Mouse (Mus musculus): Measurements from ENCODE around the gene Taok2.
"Not testable (repeated sequence)": the region's sequence is repeated elsewhere in the genome, so short reads cannot be mapped to it uniquely, and the experiment has no call there.

The Taok2 gene
- long read RNA-seq, experiment 1, full-length matches to known transcripts = 1 of 14 reads
- long read RNA-seq, experiment 1, partial matches to known transcripts = 9 of 14 reads
- long read RNA-seq, experiment 1, other reads (novel, unspliced or antisense) = 4 of 14 reads
- long read RNA-seq, experiment 2, full-length matches to known transcripts = 1 of 18 reads
- long read RNA-seq, experiment 2, partial matches to known transcripts = 15 of 18 reads
- long read RNA-seq, experiment 2, other reads (novel, unspliced or antisense) = 2 of 18 reads

DNA sequence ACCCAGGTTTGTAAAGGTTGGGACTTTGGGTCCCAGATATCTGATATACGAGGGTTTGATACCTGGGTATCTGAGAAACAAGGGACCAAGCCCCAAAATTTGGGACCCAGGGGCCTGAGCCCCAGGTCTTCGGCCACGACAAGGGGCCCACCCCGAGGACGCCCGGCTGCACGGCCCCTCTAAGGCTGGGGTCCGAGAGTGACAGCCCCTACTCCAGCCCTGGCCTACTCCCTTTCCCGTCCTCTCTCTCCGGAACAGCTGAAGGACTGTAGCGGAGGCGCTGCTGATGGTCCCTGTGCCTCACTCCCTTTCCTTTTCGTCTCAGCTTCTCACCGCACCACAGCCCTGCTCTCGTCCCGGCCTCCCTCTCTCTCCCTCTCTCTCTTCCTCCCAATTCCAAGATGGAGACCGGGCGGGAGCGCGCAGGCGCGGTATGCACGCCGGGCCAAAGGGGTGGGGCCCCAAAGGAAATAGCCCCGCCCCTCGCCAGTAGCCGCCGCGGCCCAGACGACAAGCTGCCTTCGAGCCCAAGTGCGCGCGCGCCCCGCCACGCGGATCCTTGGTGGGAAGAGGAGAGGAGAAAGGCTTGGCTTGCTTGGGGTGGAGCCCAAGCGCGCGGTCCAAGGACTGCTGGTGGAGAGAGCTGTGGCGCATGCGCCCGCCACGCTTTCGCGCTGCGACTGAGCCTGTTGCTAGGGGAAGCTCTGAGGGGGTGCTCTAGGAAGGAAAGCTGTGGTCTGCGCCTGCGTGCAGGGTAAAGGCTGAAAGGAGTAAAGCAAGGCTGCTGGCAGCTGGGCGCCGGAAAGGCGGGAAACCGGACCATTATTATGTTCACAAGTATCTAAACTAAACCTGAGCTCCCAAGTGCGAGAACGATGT is at the start of gene Taok2:
Gene Taok2 (minus strand): TSS at position 418 of the 879 bp plus-strand sequence.
- intact Hi-C loops (cut with DNase I) = loop anchor here (5.0 kb wide), 1 partner anchor 43 kb away; the partner anchor contains the start of gene Kctd13

DNA sequence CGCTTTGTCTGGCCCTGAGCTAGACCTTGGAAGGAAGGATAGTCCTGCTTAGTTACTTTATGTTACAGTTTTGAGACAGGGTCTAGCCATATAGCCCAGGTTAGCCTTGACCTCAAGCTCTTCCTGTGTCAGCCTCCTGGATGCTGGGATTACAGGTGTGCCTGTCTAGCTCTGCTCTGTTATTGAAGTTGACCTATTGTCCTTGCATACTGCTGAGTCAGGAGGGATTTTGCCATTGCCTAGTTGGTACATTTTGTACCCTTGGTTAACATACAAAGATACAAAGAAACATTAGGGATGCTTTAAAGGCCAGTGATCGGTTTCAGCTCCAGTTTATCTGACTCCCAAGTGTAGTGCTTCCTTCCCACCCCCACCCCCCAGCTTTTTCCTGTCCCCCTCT is 48.1 kb upstream of the Taok2 start:
- intact Hi-C loops (cut with DNase I) = no loop called here

DNA sequence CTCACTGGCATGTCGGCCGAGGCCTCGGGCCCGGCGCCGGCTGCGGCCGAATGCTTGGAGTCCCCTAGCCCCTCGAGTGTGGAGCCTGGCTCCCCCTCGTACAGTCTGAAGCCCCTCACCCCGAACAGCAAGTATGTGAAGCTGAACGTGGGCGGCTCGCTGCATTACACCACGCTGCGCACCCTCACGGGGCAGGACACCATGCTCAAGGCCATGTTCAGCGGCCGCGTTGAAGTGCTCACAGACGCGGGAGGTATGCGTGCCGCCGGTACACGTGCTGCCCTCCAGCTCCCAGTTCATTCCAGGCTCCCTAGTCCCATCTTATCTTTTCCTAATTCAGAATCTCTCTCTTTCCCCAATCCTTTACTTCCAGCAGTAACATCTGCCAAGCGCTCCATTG is 44.5 kb upstream of the Taok2 start:
- intact Hi-C loops (cut with DNase I) = loop anchor here (5.0 kb wide), 1 partner anchor 42 kb away; no protein-coding TSS in a partner anchor

DNA sequence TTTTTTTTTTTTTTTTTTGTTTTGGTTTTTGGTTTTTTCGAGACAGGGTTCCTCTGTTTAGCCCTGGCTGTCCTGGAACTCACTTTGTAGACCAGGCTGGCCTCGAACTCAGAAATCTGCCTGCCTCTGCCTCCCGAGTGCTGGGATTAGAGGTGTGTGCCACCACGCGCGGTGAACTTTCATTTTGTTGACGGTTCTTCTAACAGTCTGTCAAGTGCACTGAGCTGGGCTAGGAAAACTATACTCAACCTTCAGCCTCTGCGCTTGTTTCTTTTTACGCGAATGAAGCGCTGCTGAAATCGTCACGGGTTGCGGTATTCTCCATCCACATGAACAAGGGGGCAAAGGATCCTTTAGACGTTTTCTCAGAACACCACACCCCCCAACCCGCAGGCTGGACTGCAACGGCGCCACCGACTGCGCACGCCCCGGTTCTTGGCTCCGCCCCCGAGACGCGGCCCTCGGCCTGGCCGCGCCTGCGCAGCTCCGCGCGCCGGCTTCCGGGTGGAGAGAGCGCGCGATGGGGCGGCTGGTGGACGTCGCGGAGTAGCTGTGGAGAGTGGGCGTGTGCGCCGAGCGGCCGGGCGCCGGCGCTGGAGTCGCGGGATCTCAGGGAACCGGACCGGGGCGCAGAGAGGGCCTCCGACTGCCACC is 44.0 kb upstream of the Taok2 start, which contains the start of gene Kctd13:
Gene Kctd13 (plus strand): TSS at position 496 of the 654 bp plus-strand sequence.
- intact Hi-C loops (cut with DNase I) = loop anchor here (5.0 kb wide), 1 partner anchor 41 kb away; no protein-coding TSS in a partner anchor

DNA sequence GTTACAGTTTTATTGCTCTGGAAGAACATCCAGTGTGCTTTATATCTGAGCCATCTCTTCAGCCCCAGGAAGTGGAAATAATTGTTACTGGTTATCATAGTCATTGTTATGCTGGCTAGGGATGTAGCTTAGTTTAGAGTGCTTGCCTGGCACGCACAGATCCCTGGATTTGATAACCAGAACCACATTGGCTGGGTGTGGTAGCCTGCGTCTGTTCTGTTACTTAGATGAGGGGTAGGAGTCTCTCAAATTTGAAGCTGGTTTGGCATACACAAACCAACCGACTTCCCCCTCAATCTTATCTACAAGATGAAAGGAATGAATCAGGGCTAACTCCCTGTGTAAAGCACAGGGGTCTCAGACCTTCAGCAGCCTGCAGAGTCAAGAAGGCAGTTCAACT is 41.8 kb upstream of the Taok2 start:
- intact Hi-C loops (cut with DNase I) = loop anchor here (5.0 kb wide), 1 partner anchor 39 kb away; no protein-coding TSS in a partner anchor

DNA sequence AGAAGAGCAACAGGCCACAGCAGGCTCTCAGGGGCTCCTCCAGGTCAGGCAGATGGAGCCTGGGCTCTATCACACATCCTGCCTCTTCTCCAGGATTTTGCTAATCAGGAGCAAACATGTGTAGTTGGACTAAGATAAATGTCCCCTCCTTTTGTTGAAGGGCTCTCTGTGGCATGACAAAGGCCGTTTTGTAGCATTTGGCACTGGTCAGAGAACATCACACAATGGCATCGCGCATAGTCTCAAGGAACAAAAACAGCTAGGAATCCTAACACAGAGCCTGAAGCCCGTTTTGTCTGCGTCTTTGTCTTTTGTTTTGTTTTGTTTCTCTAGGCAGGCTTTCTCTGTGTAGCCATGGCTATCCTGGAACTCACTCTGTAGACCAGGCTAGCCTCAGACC is 39.5 kb upstream of the Taok2 start:
- intact Hi-C loops (cut with DNase I) = no loop called here

DNA sequence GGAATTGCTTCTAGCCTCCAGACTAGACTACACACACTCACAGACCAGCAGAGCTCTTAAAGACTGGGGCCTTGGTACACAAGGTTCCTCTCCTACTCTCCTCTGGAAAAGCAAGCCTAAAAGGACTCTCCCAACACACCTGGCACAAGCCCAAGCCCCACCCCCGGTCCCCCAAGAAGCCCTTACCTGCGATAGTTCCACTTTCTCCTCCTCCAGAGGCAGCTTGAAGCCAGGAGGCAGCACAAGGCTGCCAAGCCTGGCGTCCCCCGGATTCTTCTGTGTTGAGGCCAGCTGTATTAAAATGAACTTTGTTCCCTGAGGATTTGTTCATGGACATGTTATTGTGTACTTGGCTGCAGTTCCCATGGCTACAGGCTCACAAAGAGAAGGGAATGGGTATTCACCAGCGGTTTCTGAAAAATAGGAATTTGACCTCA is 38.1 kb upstream of the Taok2 start, which contains the start of gene Tmem219:
Gene Tmem219 (minus strand): TSS at position 294 of the 437 bp plus-strand sequence.
- intact Hi-C loops (cut with DNase I) = no loop called here

DNA sequence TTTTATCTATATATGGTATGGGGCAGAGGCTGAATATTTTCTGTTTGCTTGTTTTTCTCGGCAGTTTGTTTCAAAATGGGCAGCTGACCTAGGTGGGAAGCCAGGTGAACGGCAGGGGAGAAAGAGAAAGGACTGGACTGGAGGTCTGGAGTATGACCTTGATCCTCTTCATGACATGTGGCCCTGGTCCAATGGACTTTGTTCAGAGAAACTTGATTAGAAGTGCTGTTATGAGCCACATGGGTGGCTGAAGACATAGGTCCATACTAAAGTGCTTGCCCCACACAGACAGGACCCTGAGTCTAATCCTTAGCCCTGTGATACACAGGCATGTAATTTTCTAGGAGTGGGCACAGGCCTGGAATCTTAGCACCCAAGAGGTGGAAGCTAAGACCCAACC is 37.1 kb upstream of the Taok2 start:
- intact Hi-C loops (cut with DNase I) = no loop called here

DNA sequence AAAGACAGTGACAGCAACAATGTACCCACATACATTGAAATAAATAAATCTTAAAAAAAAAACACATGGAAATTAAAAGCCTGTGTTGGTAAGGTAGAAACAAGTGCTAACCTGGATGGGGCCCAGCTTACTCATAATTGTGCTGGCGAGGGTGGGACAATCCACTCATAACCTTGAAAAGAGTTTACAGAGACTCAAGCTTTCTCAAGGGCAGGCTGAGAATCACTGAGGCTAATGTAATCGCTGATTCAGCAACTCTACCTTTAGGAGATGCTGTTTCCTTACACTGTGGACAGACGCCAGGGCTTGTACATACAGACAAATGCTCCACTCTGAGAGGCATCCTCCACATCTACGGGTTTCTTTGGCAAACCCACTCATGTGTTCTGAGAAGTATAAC is 35.5 kb upstream of the Taok2 start:
- intact Hi-C loops (cut with DNase I) = no loop called here

DNA sequence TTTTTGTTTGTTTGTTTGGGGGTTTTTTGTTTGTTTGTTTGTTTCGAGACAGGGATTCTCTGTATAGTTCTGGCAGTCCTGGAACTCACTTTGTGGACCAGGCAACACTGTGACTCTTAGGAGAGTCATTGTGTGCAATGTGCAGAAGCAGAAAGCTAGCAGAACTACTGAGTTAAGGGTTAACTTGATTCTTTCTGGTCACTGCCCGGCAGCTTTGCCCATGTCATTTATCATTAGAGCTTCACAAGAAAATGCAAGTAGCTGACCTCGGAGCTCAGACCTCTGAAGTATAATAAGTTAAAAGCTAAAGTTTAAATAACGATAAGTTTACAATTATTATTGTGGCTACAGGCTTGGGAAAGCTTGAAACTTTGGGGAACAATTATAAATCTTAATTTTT is 33.9 kb upstream of the Taok2 start:
- intact Hi-C loops (cut with DNase I) = not testable (repeated sequence)

DNA sequence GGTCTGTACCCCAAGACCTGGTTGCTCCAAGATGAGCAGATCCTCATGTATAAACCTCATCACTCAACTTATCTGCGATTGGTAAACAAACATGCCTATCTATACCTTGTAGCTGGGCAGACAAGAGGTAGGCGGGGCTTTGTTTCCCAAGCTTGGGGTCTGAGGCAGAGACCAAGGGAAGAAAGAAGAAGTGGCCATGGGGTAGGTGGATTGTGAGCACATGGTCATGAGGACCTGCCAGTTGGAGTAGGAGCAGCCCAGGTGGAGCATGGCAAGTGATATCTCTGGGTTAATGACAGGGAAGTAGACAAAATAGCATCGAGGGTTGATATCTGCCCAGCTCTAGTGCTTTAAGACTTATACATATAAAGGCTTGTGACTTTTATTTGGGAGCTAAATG is 30.3 kb upstream of the Taok2 start:
- intact Hi-C loops (cut with DNase I) = no loop called here

DNA sequence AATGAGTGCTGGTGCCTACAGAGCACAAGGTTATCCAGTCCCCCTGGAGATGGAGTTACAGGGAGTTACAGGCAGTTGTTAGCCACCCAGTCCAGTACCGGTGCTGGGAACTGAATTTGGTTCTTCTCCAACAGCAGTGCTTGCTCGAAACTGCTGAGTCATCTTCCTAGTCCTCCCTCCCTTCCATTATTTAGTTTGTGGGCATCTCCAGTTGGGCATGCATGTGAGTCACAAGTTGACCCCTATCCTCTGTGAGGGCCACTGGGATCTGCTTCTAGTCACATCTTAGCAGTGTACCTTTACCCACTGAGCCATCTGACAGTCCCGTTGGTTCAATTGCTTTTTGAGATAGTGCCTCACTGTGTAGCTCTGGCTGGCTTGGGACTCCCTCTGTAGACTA is 21.1 kb upstream of the Taok2 start:
- intact Hi-C loops (cut with DNase I) = no loop called here

DNA sequence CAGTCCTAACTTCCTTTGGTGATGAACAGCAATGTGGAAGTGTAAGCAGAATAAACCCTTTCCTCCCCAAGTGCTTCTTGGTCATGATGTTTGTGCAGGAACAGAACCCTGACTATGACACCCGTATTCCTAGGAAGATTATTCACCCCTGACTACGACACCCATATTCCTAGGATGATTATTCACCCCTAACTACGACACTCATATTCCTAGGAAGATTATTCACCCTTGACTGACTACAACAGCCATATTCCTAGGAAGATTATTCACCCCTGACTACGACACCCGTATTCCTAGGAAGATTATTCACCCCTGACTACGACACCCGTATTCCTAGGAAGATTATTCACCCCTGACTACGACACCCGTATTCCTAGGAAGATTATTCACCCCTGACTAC is 15.3 kb upstream of the Taok2 start:
- intact Hi-C loops (cut with DNase I) = not testable (repeated sequence)

DNA sequence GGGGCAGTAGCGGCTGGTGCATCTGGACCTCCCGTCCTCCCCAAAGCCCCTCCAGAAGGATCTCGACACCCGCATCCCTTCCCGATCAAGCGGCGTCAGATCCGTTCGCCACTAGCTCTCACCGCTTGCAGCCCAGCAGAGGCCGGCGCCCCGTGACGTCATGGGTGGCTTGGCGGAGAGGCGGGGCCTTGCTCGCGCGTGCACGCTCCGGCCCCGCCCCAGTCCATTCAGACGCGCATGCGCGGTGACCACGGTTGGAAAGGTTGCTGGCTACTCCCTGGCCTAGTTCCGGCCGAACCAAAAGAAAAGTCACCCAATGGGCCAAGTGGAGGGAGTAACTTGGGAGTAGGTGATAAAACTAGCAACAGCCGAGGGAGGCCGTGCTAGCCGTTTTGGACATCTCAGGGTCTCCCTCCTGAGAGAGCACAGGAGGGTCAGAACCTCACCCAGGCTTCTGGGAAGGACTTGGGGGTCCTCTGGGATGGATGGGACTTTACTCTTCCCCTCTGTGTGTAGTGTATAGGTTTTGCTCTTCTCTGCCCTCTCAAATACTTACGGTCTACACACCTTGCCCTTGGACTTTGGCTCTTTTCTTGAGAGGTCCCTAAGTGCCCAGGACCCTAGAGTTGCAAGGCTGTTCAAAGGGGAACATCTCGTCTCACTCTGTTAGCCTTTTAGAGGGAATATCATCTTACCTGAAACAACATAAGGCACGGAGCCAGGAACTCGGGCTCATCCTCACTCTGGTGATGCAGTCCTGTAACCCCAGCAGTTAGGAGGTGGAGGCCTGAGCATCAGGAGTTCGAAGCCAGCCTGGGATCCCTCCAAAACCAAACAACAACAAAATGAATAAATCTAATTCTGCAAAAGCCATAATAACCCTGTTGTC is 13.8 kb upstream of the Taok2 start:
- intact Hi-C loops (cut with DNase I) = no loop called here

DNA sequence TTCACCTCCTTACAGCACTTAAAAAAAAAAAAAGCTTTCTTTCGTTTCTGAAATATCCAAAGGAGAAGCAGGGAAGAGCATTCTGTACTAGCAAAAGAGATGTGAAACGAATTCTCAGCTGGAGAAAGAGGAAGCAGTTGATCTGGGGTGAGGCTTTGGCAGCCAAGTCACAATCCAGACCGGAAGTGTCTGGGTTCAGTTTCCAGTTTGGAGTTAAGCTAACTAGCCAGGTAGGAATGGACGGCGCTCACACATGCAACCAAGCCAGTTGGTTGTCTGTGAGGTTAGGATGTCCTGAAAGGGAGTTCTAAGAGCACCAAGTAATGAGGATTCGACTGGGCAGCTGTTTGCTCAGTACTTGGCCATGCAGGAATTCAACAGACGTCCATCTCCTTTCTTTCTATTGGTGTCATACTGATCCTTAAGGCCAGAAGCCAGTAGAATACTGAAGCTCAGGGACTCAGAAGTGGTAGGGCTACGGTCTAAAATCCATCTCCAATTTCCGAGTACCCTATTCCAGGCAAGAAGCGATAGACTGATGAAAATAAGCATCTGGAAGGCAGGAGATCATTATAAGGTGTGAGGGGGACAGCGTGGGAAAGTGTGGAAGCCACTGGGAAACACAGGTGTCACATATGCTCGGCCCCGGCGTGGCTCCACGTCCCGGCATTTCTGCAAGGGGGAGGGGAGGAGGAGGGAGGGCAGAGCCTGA is 13.0 kb upstream of the Taok2 start:
- intact Hi-C loops (cut with DNase I) = no loop called here

DNA sequence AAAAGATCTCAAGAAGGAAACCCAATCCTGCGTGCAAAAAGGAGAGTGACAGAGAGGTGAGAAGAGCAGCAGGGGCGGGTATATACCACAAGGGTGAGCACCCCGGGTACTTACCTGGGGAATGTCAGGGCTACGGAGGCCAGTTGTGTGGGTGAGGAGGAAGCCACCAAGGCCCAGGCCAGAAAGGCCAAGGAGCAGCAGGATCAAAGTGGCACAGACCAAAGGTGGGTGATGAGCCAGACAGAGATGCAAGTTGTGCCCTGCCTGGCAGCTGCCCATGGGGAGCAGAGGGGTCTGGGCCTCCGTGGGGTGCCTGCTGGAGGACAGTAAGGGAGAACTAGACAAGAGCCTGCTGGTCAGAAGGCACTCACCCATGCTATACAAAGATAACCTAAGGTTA is 12.4 kb upstream of the Taok2 start:
- intact Hi-C loops (cut with DNase I) = no loop called here

DNA sequence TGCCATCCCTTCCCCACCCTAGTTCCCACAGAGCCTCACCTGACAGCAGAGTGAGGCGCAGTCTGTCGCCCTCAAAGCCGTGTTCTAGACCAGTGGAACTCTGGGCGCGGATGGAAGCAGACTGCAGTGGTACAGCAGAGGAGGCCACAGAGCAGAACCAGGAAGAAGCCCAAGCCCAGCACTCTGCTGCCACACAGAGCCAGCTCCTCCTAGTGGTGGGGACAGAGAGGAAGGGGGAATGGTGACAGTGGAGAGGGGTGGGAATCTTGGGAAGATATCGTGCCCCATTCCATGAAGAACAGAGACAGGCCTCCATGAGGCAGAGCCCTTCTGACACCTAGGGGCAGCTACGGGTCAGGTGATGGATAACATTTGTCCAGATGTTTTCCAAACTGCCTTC is 4.3 kb upstream of the Taok2 start:
- intact Hi-C loops (cut with DNase I) = loop anchor here (5.0 kb wide), 1 partner anchor 38 kb away; the partner anchor contains the start of gene Kctd13

DNA sequence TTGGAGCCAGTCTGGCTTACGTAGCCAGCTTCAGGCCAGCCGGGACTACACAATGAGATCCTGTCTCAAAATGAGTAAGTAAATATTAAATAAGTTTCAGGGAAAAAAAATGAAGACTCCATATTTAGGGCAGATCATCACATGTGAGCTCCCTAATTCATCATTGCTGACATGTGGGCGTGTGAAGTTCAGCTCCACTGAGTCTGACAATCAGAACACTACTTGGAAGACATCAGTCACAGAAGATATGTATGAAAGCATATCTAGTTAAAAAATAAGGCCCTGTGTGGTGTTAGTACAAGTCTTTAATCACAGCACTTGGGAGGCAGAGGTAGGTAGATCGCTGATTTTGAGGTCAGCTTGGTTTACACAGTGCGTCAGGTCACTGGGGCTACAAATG is 2.8 kb upstream of the Taok2 start:
- intact Hi-C loops (cut with DNase I) = loop anchor here (5.0 kb wide), 1 partner anchor 40 kb away; the partner anchor contains the start of gene Kctd13

DNA sequence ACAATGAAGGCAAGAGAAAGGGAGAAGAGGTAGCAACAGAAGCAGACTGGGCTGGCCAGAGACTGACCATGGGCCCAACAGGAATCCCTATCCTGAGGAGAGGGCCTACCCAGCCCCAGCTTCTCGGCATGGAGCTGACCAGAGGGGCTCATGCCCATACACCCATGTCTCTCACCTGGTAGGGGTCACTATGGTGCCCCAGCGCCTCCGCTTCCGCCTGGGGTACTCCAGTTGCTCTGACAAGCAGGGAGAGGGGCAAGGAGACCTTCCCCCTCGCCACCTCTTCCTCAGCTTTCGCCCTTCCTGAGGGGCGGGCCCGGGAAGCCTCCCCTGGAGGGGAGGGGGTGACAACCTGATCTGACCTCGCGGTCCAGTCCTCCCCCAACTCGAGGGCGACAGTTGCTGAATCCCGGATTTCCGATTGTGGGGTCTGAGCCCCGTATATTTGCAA is 747 bp downstream of the Taok2 start:
- intact Hi-C loops (cut with DNase I) = no loop called here

DNA sequence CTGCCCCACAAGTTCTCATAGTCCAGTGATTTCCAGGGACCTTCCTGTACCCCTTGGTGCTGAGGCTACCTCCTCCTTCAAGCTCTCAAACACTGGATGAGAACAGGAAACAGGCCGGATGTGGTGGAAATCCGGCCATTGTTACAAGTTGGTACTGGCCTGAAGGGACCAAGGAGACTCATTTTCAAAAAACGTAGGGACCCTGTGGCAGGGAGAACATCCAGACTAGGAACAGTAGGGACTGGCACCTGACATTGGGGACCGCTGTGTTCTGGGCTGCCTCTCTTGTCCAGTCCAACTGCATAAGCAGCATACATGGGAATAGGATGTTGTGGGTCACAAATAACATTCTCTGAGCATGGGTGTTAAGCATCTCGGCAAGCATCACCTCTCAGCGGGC is 3.5 kb downstream of the Taok2 start:
- intact Hi-C loops (cut with DNase I) = no loop called here
